Mouse (Mus musculus): ENCODE measurements around the gene Itpr2.

DNA sequence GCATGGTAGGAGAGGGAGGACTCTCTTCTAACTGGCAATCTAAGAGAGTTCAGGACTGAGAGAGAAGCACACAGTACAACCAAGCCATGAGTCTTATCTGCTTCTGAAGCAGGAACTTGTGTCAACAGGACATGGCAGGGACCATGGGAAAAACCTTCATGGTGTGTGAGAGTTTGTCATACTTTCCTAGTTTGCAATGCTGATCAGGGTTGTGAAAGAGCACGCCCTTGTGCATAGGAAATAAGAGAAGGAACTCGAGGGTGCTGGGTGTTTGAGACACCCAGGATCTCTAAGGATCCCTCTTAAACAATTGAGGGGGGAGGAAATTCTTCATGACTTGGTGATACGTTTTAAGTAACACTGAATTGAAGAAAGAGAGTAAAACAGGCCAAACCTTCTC is 172.9 kb downstream of the Itpr2 start:
- TF ChIP-seq CTCF (IDR thresholded peaks at IDR 0.05; ENCODE audit: low read depth): no peak
- no peak for TF ChIP-seq EP300 (IDR thresholded peaks at IDR 0.05; ENCODE audit: low read depth)
